Mouse (Mus musculus) embryo, embryonic 11 days (tissue): Measurements from ENCODE around the gene Rps25.
"Not testable (repeated sequence)": the region's sequence is repeated elsewhere in the genome, so short reads cannot be mapped to it uniquely, and the experiment has no call there.

Experiments
- DNase-seq: peaks from one replicate; pipeline ENCODE4 v3.0.0-alpha.2; 2015

Rps25 gene

GRCm38 (mm10) chr9:44406906-44407751 is at the start of gene Rps25, which contains the start of gene Trappc4:
Rps25 (plus strand) TSS chr9:44407139.
Trappc4 (minus strand) TSS chr9:44407600.
- peak; percentile 96 for DNase-seq

GRCm38 (mm10) chr9:44357207-44357606 is 49.7 kb upstream of the Rps25 start:
- DNase-seq, result peak; percentile 60

GRCm38 (mm10) chr9:44361190-44361917 is 45.6 kb upstream of the Rps25 start, which contains the start of gene Vps11:
Vps11 (minus strand) TSS chr9:44361670.
- peak; percentile 98 for DNase-seq

- DNase-seq, result not testable (repeated sequence)
Observed at GRCm38 (mm10) chr9:44361931-44362330, 45.0 kb upstream of the Rps25 start.

- peak; percentile 22 for DNase-seq
Observed at GRCm38 (mm10) chr9:44364480-44364879, 42.5 kb upstream of the Rps25 start.

GRCm38 (mm10) chr9:44373386-44373785 is 33.6 kb upstream of the Rps25 start:
- DNase-seq, result no peak

GRCm38 (mm10) chr9:44376141-44376540 is 30.8 kb upstream of the Rps25 start:
- DNase-seq, result no peak

GRCm38 (mm10) chr9:44377335-44377734 is 29.6 kb upstream of the Rps25 start:
- DNase-seq, result not testable (repeated sequence)

- no peak for DNase-seq
Observed at GRCm38 (mm10) chr9:44378153-44378730, 28.7 kb upstream of the Rps25 start.

GRCm38 (mm10) chr9:44379054-44379834 is 27.7 kb upstream of the Rps25 start, which contains the start of gene Hyou1:
Hyou1 (plus strand) TSS chr9:44379490.
- DNase-seq, result peak; percentile 98

- DNase-seq, result no peak
Observed at GRCm38 (mm10) chr9:44379862-44380261, 27.1 kb upstream of the Rps25 start.

- no peak for DNase-seq
Observed at GRCm38 (mm10) chr9:44384596-44384995, 22.3 kb upstream of the Rps25 start.

- DNase-seq, result no peak
Observed at GRCm38 (mm10) chr9:44387221-44387620, 19.7 kb upstream of the Rps25 start.

- DNase-seq, result peak; percentile 61
Observed at GRCm38 (mm10) chr9:44389273-44389672, 17.7 kb upstream of the Rps25 start.

GRCm38 (mm10) chr9:44391466-44391865 is 15.5 kb upstream of the Rps25 start:
- peak; percentile 77 for DNase-seq

- peak; percentile 94 for DNase-seq
Observed at GRCm38 (mm10) chr9:44396684-44397411, 10.1 kb upstream of the Rps25 start, which contains the start of gene Slc37a4. Slc37a4 (plus strand) TSS chr9:44396852.

- DNase-seq, result no peak
Observed at GRCm38 (mm10) chr9:44398087-44398486, 8.9 kb upstream of the Rps25 start.

- no peak for DNase-seq
Observed at GRCm38 (mm10) chr9:44398551-44398950, 8.4 kb upstream of the Rps25 start.

- DNase-seq, result no peak
Observed at GRCm38 (mm10) chr9:44399114-44399794, 7.7 kb upstream of the Rps25 start.

- no peak for DNase-seq
Observed at GRCm38 (mm10) chr9:44399795-44400114, 7.2 kb upstream of the Rps25 start.

- DNase-seq, result no peak
Observed at GRCm38 (mm10) chr9:44401081-44401480, 5.9 kb upstream of the Rps25 start.
